Mouse (Mus musculus) intestine, postnatal 0 days (tissue): ENCODE measurements at regions not wholly inside any gene's neighbourhood (a gene's known extent, or its start where the extent isn't known, plus 50 kb on each side); places are given as distances from the start of the nearest gene placed in this dataset.
"Not testable (repeated sequence)": the region's sequence is repeated elsewhere in the genome, so short reads cannot be mapped to it uniquely, and the experiment has no call there.

Experiments
- ATAC-seq: fragments of 200-750 bp; cut with Nextera tagmentation; 2 replicates; pipeline ENCODE4 v1.8.0; 2017; ENCODE audit warnings: mild to moderate bottlenecking, moderate TSS enrichment, moderate library complexity
- H3K27ac ChIP-seq: fragments of 300-500 bp; sonication (generic); 2 replicates; pipeline ENCODE4 v1.5.1; 2014; ENCODE audit warnings: mild to moderate bottlenecking, low read depth, low read length, moderate library complexity
- H3K27me3 ChIP-seq: fragments of 300-500 bp; sonication (generic); replicated peaks from 2 replicates; pipeline ENCODE4 v1.6.1; 2014; ENCODE audit warnings: low read length, mixed read lengths; ENCODE audit not compliant: control insufficient read depth, insufficient read depth
- H3K36me3 ChIP-seq: fragments of 300-500 bp; sonication (generic); 2 replicates; pipeline ENCODE4 v1.6.1; 2014; ENCODE audit warnings: mild to moderate bottlenecking, moderate library complexity; ENCODE audit not compliant: control insufficient read depth, insufficient read depth
- H3K4me1 ChIP-seq: fragments of 300-500 bp; sonication (generic); replicated peaks from 2 replicates; pipeline ENCODE4 v1.6.1; 2014; ENCODE audit warnings: antibody characterized with exemption, low read length, mixed read lengths; ENCODE audit not compliant: control insufficient read depth, insufficient read depth
- H3K4me2 ChIP-seq: fragments of 300-500 bp; sonication (generic); replicated peaks from 2 replicates; pipeline ENCODE4 v1.6.1; 2014; ENCODE audit warnings: low read depth, mild to moderate bottlenecking, moderate library complexity
- H3K4me3 ChIP-seq: fragments of 300-500 bp; sonication (generic); 2 replicates; pipeline ENCODE4 v1.5.1; 2014; ENCODE audit warnings: low read depth, low read length
- H3K9ac ChIP-seq: fragments of 300-500 bp; sonication (generic); 2 replicates; pipeline ENCODE4 v1.6.1; 2014; ENCODE audit warnings: mild to moderate bottlenecking, low read depth, low read length
- H3K9me3 ChIP-seq: fragments of 300-500 bp; sonication (generic); 2 replicates; pipeline ENCODE4 v1.6.1; 2016; ENCODE audit warnings: mixed run types; ENCODE audit not compliant: control insufficient read depth
- CTCF ChIP-seq: sonication (generic); IDR thresholded peaks from 2 replicates; pipeline ENCODE4 v1.5.1; 2016; ENCODE audit warnings: low read depth, mild to moderate bottlenecking, control low read depth, antibody characterized with exemption, moderate library complexity
- WGBS: fragments of 180-500 bp; shearing (Covaris S2); extraction: QIAGEN DNeasy Blood & Tissue Kit; methylation state at CpG from one replicate; pipeline ENCODE4 v1.1.7; 2014; 5-methylcytosine and 5-hydroxymethylcytosine counted together

DNA sequence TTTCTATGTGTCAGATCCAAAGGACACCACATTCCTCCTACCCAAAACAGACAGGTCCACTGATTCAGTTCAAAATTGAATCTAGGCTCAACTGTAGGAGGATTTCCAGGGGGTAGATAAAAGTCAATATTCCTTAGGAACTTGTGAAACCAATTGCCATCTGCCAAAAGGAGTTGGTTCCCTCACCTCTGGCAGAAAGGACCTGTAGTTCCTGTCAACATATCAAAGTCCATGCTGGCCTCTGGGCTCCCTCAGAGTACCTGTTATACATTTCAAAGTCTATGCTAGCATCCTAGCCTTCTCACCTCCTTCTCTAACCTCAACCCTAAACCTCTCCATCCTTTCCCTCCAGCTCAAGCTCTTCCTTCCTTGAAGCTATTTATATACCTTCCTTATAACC lies 95.5 kb upstream of the Trim24 start:
- H3K4me2 ChIP-seq = no peak overlapping the region
- ATAC-seq = no peak
- no peak for TF ChIP-seq CTCF

DNA sequence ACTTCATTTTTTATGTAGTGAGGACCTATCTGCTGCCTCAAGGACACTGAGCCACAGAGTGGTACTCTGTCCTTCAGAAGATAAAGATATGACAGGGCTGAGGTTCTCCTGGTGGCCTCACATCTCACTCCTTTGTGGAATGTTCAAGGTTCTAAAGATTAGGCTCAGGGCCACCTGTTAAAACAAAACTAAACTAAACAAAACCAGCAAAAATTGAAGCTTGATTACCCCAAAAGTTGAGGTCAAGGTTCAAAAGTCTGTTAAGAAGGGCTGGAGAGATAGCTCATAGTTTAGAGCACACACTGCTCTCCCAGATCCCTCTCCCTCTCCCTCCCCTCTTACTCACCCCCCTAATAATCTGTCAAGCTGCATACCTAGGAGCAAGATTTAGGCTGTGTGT lies 90.7 kb upstream of the Trim24 start:
- no peak for TF ChIP-seq CTCF
- no peaks in the 10 kb centered on the region for H3K36me3 ChIP-seq
- H3K4me2 ChIP-seq = no peak overlapping the region
- H3K27me3 ChIP-seq = no peaks in the 10 kb centered on the region
- H3K4me3 ChIP-seq = no peak overlapping the region
- no peak for ATAC-seq
- H3K4me1 ChIP-seq = no peaks in the 10 kb centered on the region
- no peak overlapping the region for H3K9ac ChIP-seq
- H3K27ac ChIP-seq = no peak overlapping the region
- H3K9me3 ChIP-seq = peaks cover 7% of the 10 kb centered on the region; the same call in 1 of the 2 replicates

More for the DNA sequence above, 95.5 kb upstream of the Trim24 start:
- Histone ChIP-seq H3K9me3 (no peaks in the 10 kb centered on the region), H3K27ac (no peak overlapping the region), H3K9ac (no peak overlapping the region), H3K27me3 (no peaks in the 10 kb centered on the region), H3K4me3 (no peak overlapping the region), H3K36me3 (no peaks in the 10 kb centered on the region), H3K4me1 (no peaks in the 10 kb centered on the region)

DNA sequence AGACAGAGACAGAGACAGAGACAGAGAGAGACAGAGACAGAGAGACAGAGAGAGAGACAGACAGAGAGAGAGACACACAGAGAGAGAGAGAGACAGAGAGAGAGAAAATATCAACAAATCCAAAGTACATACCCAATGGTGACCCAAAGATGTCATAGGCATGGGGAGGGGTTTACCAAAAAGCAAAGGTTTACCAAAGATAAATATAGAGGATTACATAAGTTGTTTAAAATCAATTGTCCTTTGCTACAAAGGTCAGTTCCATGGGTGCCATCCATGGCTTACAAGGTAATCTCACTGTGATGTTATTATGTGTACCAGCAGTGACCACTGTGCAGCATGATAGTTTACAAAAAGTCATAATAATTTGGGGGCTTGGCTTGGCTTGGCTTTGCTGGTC lies 88.7 kb upstream of the Trim24 start:
- no peak overlapping the region for H3K4me3 ChIP-seq
- H3K27ac ChIP-seq = no peak overlapping the region
- H3K9ac ChIP-seq = no peak overlapping the region
- H3K4me2 ChIP-seq = no peak overlapping the region
- no peak for ATAC-seq
- no peaks in the 10 kb centered on the region for H3K4me1 ChIP-seq
- no peaks in the 10 kb centered on the region for H3K36me3 ChIP-seq
- no peaks in the 10 kb centered on the region for H3K27me3 ChIP-seq
- peaks cover 7% of the 10 kb centered on the region; the same call in 1 of the 2 replicates for H3K9me3 ChIP-seq
- TF ChIP-seq CTCF = no peak

DNA sequence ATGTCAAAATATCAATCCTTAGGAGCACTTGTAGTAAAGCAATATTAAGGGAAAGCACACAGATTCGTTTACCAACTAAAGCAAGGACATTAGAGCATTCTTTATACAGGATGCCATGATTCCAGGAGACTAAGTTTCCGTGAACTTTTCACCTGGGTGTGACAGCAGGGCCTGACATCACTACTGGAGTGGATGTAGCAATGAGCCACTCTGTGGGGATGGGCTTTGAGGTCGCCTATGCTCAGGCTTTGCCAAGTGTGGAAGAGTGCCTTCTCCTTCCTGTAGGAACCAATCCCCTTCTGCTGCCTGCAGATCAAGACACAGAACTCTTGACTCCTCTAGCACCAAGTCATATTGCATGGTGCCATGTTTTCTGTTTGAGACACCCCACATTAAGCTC lies 85.3 kb upstream of the Trim24 start:
- not testable (repeated sequence) for H3K4me2 ChIP-seq, H3K4me3 ChIP-seq, H3K27ac ChIP-seq, H3K9ac ChIP-seq, ATAC-seq, H3K9me3 ChIP-seq, H3K4me1 ChIP-seq, H3K36me3 ChIP-seq, H3K27me3 ChIP-seq
- 87% methylated on average over 3 of the region's 3 CpGs for WGBS

DNA sequence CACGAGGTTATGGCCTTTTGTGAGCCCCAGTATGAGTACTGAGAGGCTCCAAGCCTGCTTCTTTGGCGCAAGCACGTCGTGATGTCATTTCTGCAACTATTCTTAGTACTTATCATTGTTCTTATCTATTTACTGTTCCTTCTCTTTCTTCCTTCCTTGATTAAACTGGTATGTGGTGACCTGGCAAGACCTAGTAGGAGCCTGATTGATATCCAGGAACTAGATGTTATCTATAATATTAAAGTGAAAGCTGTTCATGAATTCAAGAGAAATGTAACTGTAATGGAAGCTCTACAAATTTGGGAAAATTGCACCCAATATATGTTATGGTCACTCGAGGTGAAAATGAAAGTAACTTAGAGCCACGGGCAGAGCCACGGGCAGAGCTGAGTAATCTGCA lies 84.9 kb upstream of the Trim24 start:
- no peak for TF ChIP-seq CTCF
- Histone ChIP-seq H3K27ac (no peak overlapping the region), H3K4me2 (no peak overlapping the region), H3K9me3 (peaks cover 7% of the 10 kb centered on the region; the same call in 1 of the 2 replicates), H3K4me1 (no peaks in the 10 kb centered on the region), H3K9ac (no peak overlapping the region), H3K27me3 (no peaks in the 10 kb centered on the region), H3K36me3 (no peaks in the 10 kb centered on the region), H3K4me3 (no peak overlapping the region)
- no peak for ATAC-seq
- 70% methylated on average over 7 of the region's 7 CpGs for WGBS

DNA sequence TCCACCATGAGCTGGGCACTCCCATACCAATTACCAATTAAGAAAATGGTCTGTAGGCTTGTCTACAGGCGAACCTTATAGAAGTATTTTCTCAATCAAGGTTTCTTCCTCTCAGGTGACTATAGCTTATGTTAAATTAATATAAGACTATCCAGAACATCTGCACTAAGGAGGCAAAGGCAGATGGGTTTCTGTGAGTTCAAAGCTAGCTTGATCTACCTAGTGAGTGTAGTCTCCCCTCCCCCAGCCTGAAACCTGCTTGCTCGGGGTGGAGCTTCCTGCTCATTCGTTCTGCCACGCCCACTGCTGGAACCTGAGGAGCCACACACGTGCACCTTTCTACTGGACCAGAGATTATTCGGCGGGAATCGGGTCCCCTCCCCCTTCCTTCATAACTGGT lies 82.8 kb upstream of the Trim24 start:
- H3K4me2 ChIP-seq = not testable (repeated sequence)
- WGBS = 85% methylated on average over 2 of the region's 8 CpGs

DNA sequence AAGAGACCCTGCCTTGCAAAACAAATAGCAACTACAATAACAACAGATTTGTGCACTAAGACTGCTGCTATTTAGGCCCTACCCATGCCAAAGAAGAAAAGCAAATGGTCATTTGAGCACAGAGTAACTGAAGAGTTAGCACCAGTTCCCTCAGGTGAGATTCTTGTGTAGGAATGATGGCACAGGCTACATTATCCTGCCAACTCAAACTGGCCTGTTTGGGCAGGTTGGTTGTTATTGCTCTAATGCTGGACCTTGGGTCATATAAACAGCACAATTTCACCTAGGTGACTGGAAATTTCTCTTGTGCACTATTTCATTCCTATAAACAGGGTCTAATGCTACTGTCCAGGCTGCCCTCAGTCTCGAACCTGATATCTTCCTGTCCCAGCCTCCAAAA lies 79.7 kb upstream of the Trim24 start:
- Histone ChIP-seq H3K4me3 (no peak overlapping the region), H3K9me3 (no peaks in the 10 kb centered on the region), H3K4me1 (no peaks in the 10 kb centered on the region), H3K27ac (no peak overlapping the region), H3K36me3 (no peaks in the 10 kb centered on the region), H3K27me3 (no peaks in the 10 kb centered on the region), H3K9ac (no peak overlapping the region), H3K4me2 (no peak overlapping the region)
- no peak for TF ChIP-seq CTCF
- ATAC-seq = no peak
- 84% methylated on average over 1 of the region's 1 CpGs for WGBS

More for the DNA sequence above, 82.8 kb upstream of the Trim24 start:
- H3K4me1 ChIP-seq, H3K36me3 ChIP-seq, ATAC-seq, H3K9me3 ChIP-seq, H3K27me3 ChIP-seq, H3K27ac ChIP-seq, H3K4me3 ChIP-seq, H3K9ac ChIP-seq: not testable (repeated sequence)
